Comparison of ENCODE assay signal across 9 mouse cellular contexts in the genomic region with DNA sequence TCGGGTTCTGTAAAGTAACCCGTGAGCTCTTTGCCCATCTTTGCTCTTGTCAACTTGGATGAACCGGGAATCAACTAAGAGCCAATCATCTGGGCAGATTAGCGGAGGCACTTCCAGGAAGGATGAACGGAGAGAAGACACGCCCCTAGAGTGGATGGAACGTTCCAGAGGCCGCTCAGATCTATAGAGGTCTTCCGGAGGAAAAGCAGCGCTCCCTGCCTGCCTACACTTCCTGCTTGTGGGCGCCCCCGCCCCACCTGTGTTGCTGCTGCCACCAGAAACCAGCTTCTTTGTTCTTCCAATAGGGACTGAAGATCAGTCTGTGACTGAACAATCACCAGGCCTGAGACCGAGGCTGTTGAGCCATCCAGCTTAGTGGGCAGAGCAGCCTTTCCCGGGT.
A peak's percentile ranks its signal among the peaks of the same experiment; 100 is the strongest.
DNase-seq lines count a peak whose midpoint lies in the region; ATAC-seq and TF ChIP-seq lines count a peak whose summit lies in the region.
"Had no signal": no experiment of that assay in that cellular context is flagged by ENCODE, and none has a peak within 500 bp of the region (broad histone marks: within the 10 kb centered on the region; RNA-seq: fewer than 3 reads in every experiment).

No protein-coding gene starts in this region.

- H3K9me3 ChIP-seq in heart, embryonic 12.5 days (replicated peaks): no peaks in the 10 kb centered on the region; the same call in 1 of the 2 replicates
- H3K9me3 ChIP-seq in neural tube, embryonic 13.5 days: no peaks in the 10 kb centered on the region

- H3K27ac ChIP-seq in heart, embryonic 12.5 days (ENCODE audit: poor library complexity, severe bottlenecking): no peak overlapping the region
- H3K27ac ChIP-seq in neural tube, embryonic 13.5 days (replicated peaks): no peak overlapping the region

- ATAC-seq in heart, embryonic 12.5 days (ENCODE audit: insufficient number of reproducible peaks, low FRiP score): peak; percentile 66
- ATAC-seq in neural tube, embryonic 13.5 days (ENCODE audit: low read depth): no peak
- no peak for ATAC-seq in megakaryocyte, adult 5-6 weeks (ENCODE audit: poor library complexity, severe bottlenecking)

- DNase-seq in heart, adult 8-10 months (ENCODE audit: low spot score): no peak
- DNase-seq in brain, embryonic 14.5 days (ENCODE audit: low read depth): peak; percentile 40
- DNase-seq in induced T-regulatory cell, adult 2 months (ENCODE audit: low read depth): peak; percentile 30
- DNase-seq in ovary, postnatal 14 days (ENCODE audit: low spot score): no peak
- DNase-seq in left cerebral cortex, adult 11 months (ENCODE audit: low spot score): no peak
- DNase-seq: cerebellum, adult 18-20 months had no signal

- TF ChIP-seq CTCF in brain, embryonic 14.5 days (IDR thresholded peaks at IDR 0.05; ENCODE audit: borderline replicate concordance, extremely low read depth, insufficient read depth, insufficient read length): no peak

- peaks cover 5% of the 10 kb centered on the region; the same call in 1 of the 2 replicates for H3K27me3 ChIP-seq in heart, embryonic 12.5 days (replicated peaks)
- no peaks in the 10 kb centered on the region for H3K27me3 ChIP-seq in neural tube, embryonic 13.5 days

- H3K4me2 ChIP-seq in heart, embryonic 12.5 days: peak overlapping the region; percentile 61
- peak overlapping the region; percentile 24; the same call in 1 of the 2 replicates for H3K4me2 ChIP-seq in neural tube, embryonic 13.5 days

- 32% methylated on average over 14 of the region's 14 CpGs for WGBS in heart, embryonic 12.5 days
- WGBS in neural tube, embryonic 13.5 days: 56% methylated on average over 14 of the region's 14 CpGs

- peak overlapping the region; percentile 29 for H3K4me3 ChIP-seq in heart, embryonic 12.5 days
- H3K4me3 ChIP-seq in neural tube, embryonic 13.5 days: no peak overlapping the region

- no peak overlapping the region for H3K9ac ChIP-seq in heart, embryonic 12.5 days
- no peak overlapping the region for H3K9ac ChIP-seq in neural tube, embryonic 13.5 days

- H3K36me3 ChIP-seq in heart, embryonic 12.5 days: no peaks in the 10 kb centered on the region
- no peaks in the 10 kb centered on the region for H3K36me3 ChIP-seq in neural tube, embryonic 13.5 days

- H3K4me1 ChIP-seq in heart, embryonic 12.5 days (replicated peaks): no peaks in the 10 kb centered on the region
- H3K4me1 ChIP-seq in neural tube, embryonic 13.5 days (replicated peaks): no peaks in the 10 kb centered on the region

- no peak for TF ChIP-seq POLR2A in brain, embryonic 14.5 days (IDR thresholded peaks at IDR 0.05; ENCODE audit: borderline replicate concordance, extremely low read depth, insufficient read depth, insufficient read length, poor library complexity, severe bottlenecking)

Comparison
In these comparisons a context has a peak if more than half of its experiments do, and no peak if none do; other contexts are left out.
1. DNase-seq: peak in brain, embryonic 14.5 days (single experiment) and induced T-regulatory cell, adult 2 months (single experiment); none in heart, adult 8-10 months (single experiment), ovary, postnatal 14 days (single experiment) and left cerebral cortex, adult 11 months (single experiment).